Mouse (Mus musculus) bone marrow macrophage, adult 2 months (primary cell): Measurements from ENCODE around the gene Gpc5. TPM values are rescaled to one million over a fixed set of nuclear protein-coding genes. Genes with fewer than 3 reads are reported as not detected.

ENCODE experiments used
- H3K27ac ChIP-seq: 2 replicates; pipeline ENCODE4 v1.5.1; 2012; ENCODE audit warnings: low read depth, low read length; ENCODE audit not compliant: insufficient read depth
- H3K4me1 ChIP-seq: 2 replicates; pipeline ENCODE4 v1.6.1; 2012; ENCODE audit warnings: low read length; ENCODE audit not compliant: control insufficient read depth, insufficient read depth
- H3K4me3 ChIP-seq: 2 replicates; pipeline ENCODE4 v1.5.1; 2012; ENCODE audit warnings: mild to moderate bottlenecking, low read length, moderate library complexity; ENCODE audit not compliant: insufficient read depth
- CTCF ChIP-seq: IDR thresholded peaks from 2 replicates; pipeline ENCODE4 v1.5.1; 2012; ENCODE audit warnings: low read depth, mild to moderate bottlenecking, low read length, moderate library complexity
- POLR2A ChIP-seq: IDR thresholded peaks from 2 replicates; pipeline ENCODE4 v1.6.1; 2012; ENCODE audit warnings: mild to moderate bottlenecking, low read depth, low read length, borderline replicate concordance
- polyA plus RNA-seq: library from polyadenylated mRNA; stranded (reverse); fragments of >200 nt; gene quantifications from 2 replicates; pipeline ENCODE4 v1.2.4, GENCODE M21; 2012; ENCODE audit not compliant: missing spikeins, insufficient read depth, insufficient read length

Gene Gpc5
- polyA plus RNA-seq, 1 experiment: not detected

DNA sequence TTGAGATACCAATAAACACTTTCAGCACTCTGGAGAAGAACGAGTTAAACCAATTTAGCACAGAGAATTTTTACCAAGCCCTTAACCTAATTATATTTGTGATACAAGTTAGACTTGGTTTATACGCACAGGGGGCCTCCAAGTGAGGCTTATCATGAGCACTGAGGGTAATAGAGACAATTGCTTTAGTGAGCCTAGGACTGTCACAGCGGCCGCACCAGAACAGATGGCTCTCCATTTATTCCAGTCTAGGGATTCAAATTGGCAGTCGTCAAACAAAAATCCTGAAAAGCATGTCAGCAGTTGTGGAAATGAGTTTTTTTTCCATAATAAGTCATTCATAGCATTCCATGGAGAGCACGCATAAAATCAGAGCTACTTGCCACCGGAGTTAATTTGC, 729.6 kb downstream of the Gpc5 start:
- H3K27ac ChIP-seq: no peak overlapping the region
- no peaks in the 10 kb centered on the region for H3K4me1 ChIP-seq
- H3K4me3 ChIP-seq: no peak overlapping the region
- no peak for TF ChIP-seq POLR2A
- TF ChIP-seq CTCF: no peak

- H3K4me1 ChIP-seq: no peaks in the 10 kb centered on the region
- no peak for TF ChIP-seq POLR2A
- TF ChIP-seq CTCF: no peak
- no peak overlapping the region for H3K27ac ChIP-seq
- no peak overlapping the region for H3K4me3 ChIP-seq
Observed at GRCm38 (mm10) chr14:115830485-115830884, 738.5 kb downstream of the Gpc5 start.

- TF ChIP-seq CTCF (no peak), POLR2A (no peak)
- Histone ChIP-seq H3K27ac (no peak overlapping the region), H3K4me1 (no peaks in the 10 kb centered on the region), H3K4me3 (no peak overlapping the region)
Observed at GRCm38 (mm10) chr14:115831219-115831755, 739.3 kb downstream of the Gpc5 start.

- no peak for TF ChIP-seq CTCF
- no peak for TF ChIP-seq POLR2A
- H3K4me3 ChIP-seq: no peak overlapping the region
- H3K27ac ChIP-seq: no peak overlapping the region
- no peaks in the 10 kb centered on the region for H3K4me1 ChIP-seq
Observed at GRCm38 (mm10) chr14:115831854-115832625, 740.0 kb downstream of the Gpc5 start.

DNA sequence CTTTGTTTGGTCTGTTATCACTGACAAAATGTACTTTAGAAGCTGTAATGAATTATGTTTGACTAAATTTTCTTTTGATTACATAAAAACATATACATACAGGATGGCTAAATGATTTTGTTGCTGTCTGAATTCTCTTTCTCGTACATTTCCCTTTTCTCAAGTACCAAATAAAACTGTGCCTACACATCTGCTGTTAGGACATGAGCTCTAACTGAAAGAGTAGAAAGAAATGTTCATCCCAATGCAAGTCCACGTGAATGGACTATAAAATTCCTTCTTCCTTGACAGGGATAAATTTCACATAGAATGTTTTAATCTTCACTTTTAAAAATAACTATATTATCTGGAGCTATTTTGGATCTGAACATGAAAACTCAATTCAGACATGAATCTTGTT, 751.8 kb downstream of the Gpc5 start:
- H3K4me1 ChIP-seq: no peaks in the 10 kb centered on the region
- H3K4me3 ChIP-seq: no peak overlapping the region
- TF ChIP-seq CTCF: no peak
- no peak for TF ChIP-seq POLR2A
- no peak overlapping the region for H3K27ac ChIP-seq

DNA sequence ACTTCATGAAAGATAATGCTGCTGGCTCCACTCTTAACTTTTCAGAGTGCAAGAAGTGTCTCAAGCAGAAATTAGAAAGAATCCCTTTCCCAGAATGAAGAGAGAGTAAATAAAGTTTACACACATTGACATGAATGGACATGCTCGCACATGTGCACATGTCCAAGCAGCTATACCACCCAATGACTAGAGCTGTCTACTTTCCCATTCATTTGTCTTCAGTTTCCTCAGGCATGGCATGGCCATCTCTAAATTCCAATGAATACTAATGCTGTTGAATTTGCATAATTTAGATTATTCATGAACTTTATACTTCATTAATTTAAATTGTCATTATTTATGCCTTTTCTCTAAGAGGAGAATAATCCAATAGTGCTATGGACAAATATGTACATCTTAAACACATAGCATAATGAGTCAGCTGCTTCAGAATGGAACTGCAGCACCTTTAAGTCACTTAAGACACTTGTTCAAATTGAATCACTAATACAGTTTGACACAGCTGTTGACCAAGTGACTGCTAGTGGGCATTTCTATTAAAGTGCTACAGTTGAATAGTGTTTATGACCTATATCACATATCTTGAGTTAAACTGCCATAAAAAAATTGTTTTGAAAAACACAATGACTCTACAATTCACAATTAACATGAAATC, 752.9 kb downstream of the Gpc5 start:
- TF ChIP-seq CTCF (no peak), POLR2A (no peak)
- H3K4me3 ChIP-seq: no peak overlapping the region
- no peak overlapping the region for H3K27ac ChIP-seq
- no peaks in the 10 kb centered on the region for H3K4me1 ChIP-seq

GRCm38 (mm10) chr14:115869127-115869526, 777.1 kb downstream of the Gpc5 start:
- TF ChIP-seq CTCF (no peak), POLR2A (no peak)
- H3K4me3 ChIP-seq: no peak overlapping the region
- H3K4me1 ChIP-seq: no peaks in the 10 kb centered on the region
- no peak overlapping the region for H3K27ac ChIP-seq

DNA sequence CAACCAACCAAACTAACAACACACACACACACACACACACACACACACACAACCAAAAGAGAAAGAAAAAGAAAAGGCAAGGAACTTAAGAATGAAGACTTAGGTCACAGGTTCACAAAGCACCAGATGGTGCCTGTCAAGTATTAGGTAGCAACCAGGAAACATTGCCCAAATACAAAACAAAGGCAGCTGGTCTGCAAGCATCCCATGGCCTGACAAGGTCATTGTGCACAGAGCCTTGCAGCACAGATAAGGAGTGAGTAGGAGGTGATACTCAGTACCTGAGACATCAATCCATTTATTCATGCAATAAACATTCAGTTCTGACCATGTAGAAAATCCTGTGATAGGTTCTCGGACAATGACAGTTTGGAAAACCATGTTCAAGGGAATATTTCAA, 884.0 kb downstream of the Gpc5 start:
- Histone ChIP-seq H3K4me3 (no peak overlapping the region), H3K4me1 (no peaks in the 10 kb centered on the region), H3K27ac (no peak overlapping the region)
- no peak for TF ChIP-seq CTCF
- no peak for TF ChIP-seq POLR2A

- TF ChIP-seq CTCF: no peak
- H3K4me3 ChIP-seq: no peak overlapping the region
- no peak overlapping the region for H3K27ac ChIP-seq
- H3K4me1 ChIP-seq: no peaks in the 10 kb centered on the region
Observed at GRCm38 (mm10) chr14:115979233-115979632, 887.2 kb downstream of the Gpc5 start.

DNA sequence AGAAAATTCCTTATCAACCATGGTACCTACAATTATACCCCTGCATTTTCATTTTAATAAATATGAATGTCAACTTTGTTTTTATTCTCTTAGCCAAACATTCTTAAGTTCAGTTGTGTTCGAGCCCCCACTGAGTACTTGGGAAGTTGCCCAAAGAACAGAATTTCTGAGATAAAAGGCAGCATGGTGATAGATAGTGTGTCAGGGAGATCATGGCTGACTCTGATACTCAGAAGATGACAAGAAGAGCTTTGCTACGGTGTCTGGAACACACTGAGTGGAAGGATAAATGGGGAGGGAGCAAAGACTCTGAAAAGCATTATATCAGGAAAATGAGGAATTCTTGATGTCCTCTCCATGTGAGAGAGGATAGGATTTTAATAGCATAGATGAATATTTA, 898.7 kb downstream of the Gpc5 start:
- no peaks in the 10 kb centered on the region for H3K4me1 ChIP-seq
- TF ChIP-seq CTCF: no peak
- no peak for TF ChIP-seq POLR2A
- no peak overlapping the region for H3K4me3 ChIP-seq
- H3K27ac ChIP-seq: no peak overlapping the region
